Mouse (Mus musculus): ENCODE data around the gene Gdf2. TPM values are rescaled to one million over a fixed set of nuclear protein-coding genes. Genes with fewer than 3 reads are reported as not detected.

Gene Gdf2
- total and polyA plus RNA-seq, 3 experiments = not detected

- H3K9ac ChIP-seq (ENCODE audit: insufficient read depth, low read depth) = no peak overlapping the region
- no peak for TF ChIP-seq RCOR1 (conservative IDR thresholded peaks at IDR 0.05; ENCODE audit: low read depth, low read length)
- TF ChIP-seq SIN3A (IDR thresholded peaks at IDR 0.05; ENCODE audit: low read length) = no peak
- no peak for TF ChIP-seq USF1 (IDR thresholded peaks at IDR 0.05; ENCODE audit: low read depth, low read length)
- TF ChIP-seq POLR2A (IDR thresholded peaks at IDR 0.05; ENCODE audit: low read depth, low read length) = no peak
- no peak for TF ChIP-seq EP300 (IDR thresholded peaks at IDR 0.05; ENCODE audit: low read length)
- no peak for TF ChIP-seq E2F4 (IDR thresholded peaks at IDR 0.05; ENCODE audit: insufficient replicate concordance, low read depth, low read length)
- no peak for TF ChIP-seq TBP (conservative IDR thresholded peaks at IDR 0.05; ENCODE audit: low read depth, low read length)
- no peak for TF ChIP-seq MXI1 (IDR thresholded peaks at IDR 0.05; ENCODE audit: low read depth, low read length)
- TF ChIP-seq JUN (IDR thresholded peaks at IDR 0.05; ENCODE audit: insufficient read depth, low read depth, low read length) = no peak
- no peak for TF ChIP-seq HCFC1 (IDR thresholded peaks at IDR 0.05; ENCODE audit: low read depth, low read length)
- TF ChIP-seq USF2 (conservative IDR thresholded peaks at IDR 0.05; ENCODE audit: low read depth, low read length) = no peak
- TF ChIP-seq NELFE (IDR thresholded peaks at IDR 0.05; ENCODE audit: low read depth, low read length) = no peak
- no peak for TF ChIP-seq MAX (IDR thresholded peaks at IDR 0.05; ENCODE audit: low read length)
- no peak for TF ChIP-seq TCF12 (IDR thresholded peaks at IDR 0.05; ENCODE audit: low read depth, low read length)
- no peak for TF ChIP-seq MAFK (IDR thresholded peaks at IDR 0.05; ENCODE audit: insufficient replicate concordance, low read length)
- no peak for TF ChIP-seq CHD1 (IDR thresholded peaks at IDR 0.05; ENCODE audit: low read depth, low read length)
- TF ChIP-seq SMC3 (IDR thresholded peaks at IDR 0.05; ENCODE audit: low read depth, low read length) = no peak
- TF ChIP-seq ZKSCAN1 (IDR thresholded peaks at IDR 0.05; ENCODE audit: borderline replicate concordance, low read depth, low read length) = no peak
- TF ChIP-seq CHD2 (IDR thresholded peaks at IDR 0.05; ENCODE audit: low read length) = no peak
- in situ Hi-C loops (cut with MboI; ENCODE audit: low pct_ligation_motif_present, low pct_unique_long_range_greater_than_20kb, low sequenced_read_pairs) = no loop called here
These were observed 45.1 kb upstream of the Gdf2 start for GRCm38 (mm10) chr14:33895777-33896176.

GRCm38 (mm10) chr14:33896628-33897300, 44.1 kb upstream of the Gdf2 start:
- Histone ChIP-seq H3K36me3 (replicated peaks in 1 of 2; ENCODE audit: control insufficient read depth in 1 of 2, insufficient read depth in 1 of 2, low read length in 1 of 2) (no peaks in the 10 kb centered on the region), H3K9ac (ENCODE audit: insufficient read depth, low read depth) (no peak overlapping the region), H3K27me3 (replicated peaks) (no peaks in the 10 kb centered on the region), H3K4me2 (ENCODE audit: insufficient read depth, low read depth, poor library complexity, severe bottlenecking) (no peak overlapping the region), H3K27ac (ENCODE audit: insufficient read depth, low read depth) (no peak overlapping the region), H3K4me3 (replicated peaks in 1 of 3; ENCODE audit: low read depth in 2 of 3, low read length in 2 of 3, poor library complexity in 1 of 3) (no peak overlapping the region), H3K9me3 (replicated peaks; ENCODE audit: low read length) (no peaks in the 10 kb centered on the region), H3K4me1 (ENCODE audit: control insufficient read depth in 1 of 2, insufficient read depth in 2 of 2) (peaks cover 2 to 37% of the 10 kb centered on the region in 2 experiments; a peak in 3 of 4 replicates), H3K79me2 (replicated peaks; ENCODE audit: control insufficient read depth, extremely low read depth, insufficient read depth, poor library complexity, severe bottlenecking) (no peaks in the 10 kb centered on the region)
- in situ Hi-C loops (cut with MboI; ENCODE audit: low pct_ligation_motif_present, low pct_unique_long_range_greater_than_20kb, low sequenced_read_pairs) = no loop called here
- peak; percentile 28 for DNase-seq (ENCODE audit: extremely low read depth)
- dilution Hi-C loops (cut with MboI; ENCODE audit: extremely low pct_ligation_motif_present, extremely low pct_unique_long_range_greater_than_20kb, low sequenced_read_pairs) = no loop called here
- no peak for TF ChIP-seq CHD1 (IDR thresholded peaks at IDR 0.05; ENCODE audit: low read depth, low read length)
- no peak for TF ChIP-seq KAT2A (IDR thresholded peaks at IDR 0.05; ENCODE audit: insufficient replicate concordance, low read length)
- TF ChIP-seq UBTF (IDR thresholded peaks at IDR 0.05; ENCODE audit: low read depth, low read length) = no peak
- no peak for TF ChIP-seq ZNF384 (IDR thresholded peaks at IDR 0.05; ENCODE audit: low read depth, low read length)
- no peak for TF ChIP-seq NRF1 (IDR thresholded peaks at IDR 0.05; ENCODE audit: low read depth, low read length)
- TF ChIP-seq USF2 (conservative IDR thresholded peaks at IDR 0.05; ENCODE audit: low read depth, low read length) = no peak
- TF ChIP-seq CHD2 (IDR thresholded peaks at IDR 0.05; ENCODE audit: low read length) = no peak
- TF ChIP-seq ZC3H11A (IDR thresholded peaks at IDR 0.05; ENCODE audit: low read depth, low read length) = no peak
- TF ChIP-seq POLR2A (IDR thresholded peaks at IDR 0.05; ENCODE audit: low read depth, low read length) = no peak
- no peak for TF ChIP-seq ELF1 (IDR thresholded peaks at IDR 0.05; ENCODE audit: low read depth, low read length)
- no peak for TF ChIP-seq CTCF (conservative IDR thresholded peaks at IDR 0.05 in 1 of 2, IDR thresholded peaks at IDR 0.05 in 1 of 2; ENCODE audit: low read depth in 2 of 2, low read length in 2 of 2)
- no peak for TF ChIP-seq ZMIZ1 (IDR thresholded peaks at IDR 0.05; ENCODE audit: low read depth, low read length)
- TF ChIP-seq PAX5 (IDR thresholded peaks at IDR 0.05; ENCODE audit: low read length) = no peak
- no peak for TF ChIP-seq RCOR1 (conservative IDR thresholded peaks at IDR 0.05; ENCODE audit: low read depth, low read length)

More at GRCm38 (mm10) chr14:33895777-33896176, 45.1 kb upstream of the Gdf2 start:
- H3K79me2 ChIP-seq (replicated peaks; ENCODE audit: control insufficient read depth, extremely low read depth, insufficient read depth, poor library complexity, severe bottlenecking) = no peaks in the 10 kb centered on the region
- no peak for DNase-seq (ENCODE audit: extremely low read depth)
- dilution Hi-C loops (cut with MboI; ENCODE audit: extremely low pct_ligation_motif_present, extremely low pct_unique_long_range_greater_than_20kb, low sequenced_read_pairs) = no loop called here
- H3K4me2 ChIP-seq (ENCODE audit: insufficient read depth, low read depth, poor library complexity, severe bottlenecking) = no peak overlapping the region
- H3K9me3 ChIP-seq (replicated peaks; ENCODE audit: low read length) = no peaks in the 10 kb centered on the region
- H3K27me3 ChIP-seq (replicated peaks) = no peaks in the 10 kb centered on the region
- H3K4me1 ChIP-seq (ENCODE audit: control insufficient read depth in 1 of 2, insufficient read depth in 2 of 2) = peaks cover 2 to 31% of the 10 kb centered on the region in 2 experiments; a peak in 3 of 4 replicates
- no peak overlapping the region for H3K27ac ChIP-seq (ENCODE audit: insufficient read depth, low read depth)
- H3K36me3 ChIP-seq (replicated peaks in 1 of 2; ENCODE audit: control insufficient read depth in 1 of 2, insufficient read depth in 1 of 2, low read length in 1 of 2) = no peaks in the 10 kb centered on the region
- H3K4me3 ChIP-seq (replicated peaks in 1 of 3; ENCODE audit: low read depth in 2 of 3, low read length in 2 of 3, poor library complexity in 1 of 3) = no peak overlapping the region

Measured in CH12.LX (cell line).